22 mouse cellular contexts compared by ENCODE assay signal in the genomic region with DNA sequence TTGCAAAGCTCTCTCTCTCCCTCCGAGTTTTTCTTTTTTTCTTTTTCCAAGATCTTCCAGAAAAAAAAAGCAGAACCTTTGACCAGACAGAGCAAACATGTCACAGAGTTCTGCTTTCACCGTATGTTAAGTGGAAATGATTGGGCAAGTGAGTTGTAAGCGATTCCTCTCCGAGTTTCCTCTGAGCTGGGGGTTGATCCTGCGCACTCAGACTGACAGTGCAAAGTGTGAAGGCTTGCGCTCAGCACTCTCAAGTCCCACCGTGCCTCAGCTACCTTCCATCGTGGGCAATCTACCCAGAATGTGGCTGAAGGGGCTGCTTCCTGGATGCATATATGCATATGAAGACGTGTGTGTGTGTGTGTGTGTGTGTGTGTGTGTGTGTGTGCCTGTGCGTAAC.
DNase-seq lines count a peak whose midpoint lies in the region; ATAC-seq and TF ChIP-seq lines count a peak whose summit lies in the region.
"Had no signal": no experiment of that assay in that cellular context is flagged by ENCODE, and none has a peak within 500 bp of the region (broad histone marks: within the 10 kb centered on the region; RNA-seq: fewer than 3 reads in every experiment).

No protein-coding gene starts in this region.

- no peaks in the 10 kb centered on the region; the same call in 1 of the 2 replicates for H3K4me1 ChIP-seq in liver, embryonic 16.5 days (ENCODE audit: control insufficient read depth, low read depth, low read length)
- no peaks in the 10 kb centered on the region for H3K4me1 ChIP-seq in liver, embryonic 11.5 days (replicated peaks; ENCODE audit: control insufficient read depth, insufficient read depth, low read length)
- H3K4me1 ChIP-seq in bone marrow macrophage, adult 2 months (ENCODE audit: control insufficient read depth, insufficient read depth, low read length): peaks cover 73% of the 10 kb centered on the region
- H3K4me1 ChIP-seq: embryonic facial prominence, embryonic 10.5 days; heart, embryonic 12.5 days; limb, embryonic 10.5 days; megakaryocyte, embryonic 14.5 days; stomach, embryonic 15.5 days had no signal

- no peak overlapping the region for H3K9ac ChIP-seq in liver, embryonic 16.5 days (ENCODE audit: low read depth, low read length)
- no peak overlapping the region for H3K9ac ChIP-seq in liver, embryonic 11.5 days (ENCODE audit: low read depth, low read length)
- H3K9ac ChIP-seq: heart, embryonic 12.5 days; liver, embryonic 14.5 days; stomach, embryonic 15.5 days had no signal

- H3K36me3 ChIP-seq in liver, embryonic 16.5 days (ENCODE audit: control insufficient read depth, insufficient read depth): no peaks in the 10 kb centered on the region
- no peaks in the 10 kb centered on the region for H3K36me3 ChIP-seq in liver, embryonic 11.5 days (ENCODE audit: control insufficient read depth, insufficient read depth, low read length)
- H3K36me3 ChIP-seq: embryonic facial prominence, embryonic 10.5 days; heart, embryonic 12.5 days; limb, embryonic 10.5 days; stomach, embryonic 15.5 days had no signal

- no peak for TF ChIP-seq POLR2A in bone marrow macrophage, adult 2 months (IDR thresholded peaks at IDR 0.05; ENCODE audit: borderline replicate concordance, low read depth, low read length)

- no peaks in the 10 kb centered on the region; the same call in 1 of the 2 replicates for H3K9me3 ChIP-seq in liver, embryonic 16.5 days (replicated peaks; ENCODE audit: control insufficient read depth, low read length)
- no peaks in the 10 kb centered on the region for H3K9me3 ChIP-seq in liver, embryonic 11.5 days (ENCODE audit: control insufficient read depth, low read length)
- H3K9me3 ChIP-seq: embryonic facial prominence, embryonic 10.5 days; limb, embryonic 10.5 days; stomach, embryonic 15.5 days had no signal

- ATAC-seq in liver, embryonic 16.5 days (ENCODE audit: low read depth): peak; percentile 30; the same call in 1 of the 2 replicates
- no peak for ATAC-seq in liver, embryonic 11.5 days (replicated peaks; ENCODE audit: low FRiP score)
- ATAC-seq in granulocyte monocyte progenitor cell, adult 5-6 weeks (replicated peaks; ENCODE audit: poor library complexity, severe bottlenecking): peak; percentile 76
- peak; percentile 69 for ATAC-seq in neutrophil, adult 5-6 weeks (ENCODE audit: extremely low read depth, insufficient number of reproducible peaks, low FRiP score, poor library complexity, severe bottlenecking)
- ATAC-seq: hindbrain, embryonic 16.5 days; intestine, postnatal 0 days; midbrain, embryonic 16.5 days had no signal

- WGBS in liver, embryonic 16.5 days (ENCODE audit: insufficient replicate concordance): 44% methylated on average over 10 of the region's 10 CpGs
- 64% methylated on average over 10 of the region's 10 CpGs for WGBS in liver, embryonic 11.5 days

- TF ChIP-seq CTCF in bone marrow macrophage, adult 2 months (IDR thresholded peaks at IDR 0.05; ENCODE audit: low read depth, low read length): no peak

- no peak overlapping the region for H3K4me3 ChIP-seq in liver, embryonic 16.5 days (ENCODE audit: low read depth, low read length)
- H3K4me3 ChIP-seq in liver, embryonic 11.5 days (ENCODE audit: low read depth, low read length): no peak overlapping the region
- peak overlapping the region; percentile 34 for H3K4me3 ChIP-seq in bone marrow macrophage, adult 2 months (ENCODE audit: insufficient read depth, low read length)
- H3K4me3 ChIP-seq: embryonic facial prominence, embryonic 10.5 days; gastrocnemius, adult 2 months; heart, embryonic 12.5 days; limb, embryonic 10.5 days; megakaryocyte, embryonic 14.5 days; stomach, embryonic 15.5 days had no signal

- DNase-seq in liver, embryonic 11.5 days (ENCODE audit: low spot score): no peak
- no peak for DNase-seq in embryo, embryonic 9.5 days (ENCODE audit: extremely low spot score)
- DNase-seq in left cerebral cortex, adult 9 months (ENCODE audit: low spot score in 2 of 2): no peak
- DNase-seq: adrenal gland, adult 8-10 months; cerebellum, adult 18-20 months; right cerebral cortex, postnatal 25 days; thymus, adult 18-20 months had no signal

- H3K27me3 ChIP-seq in liver, embryonic 16.5 days (ENCODE audit: control insufficient read depth, insufficient read depth, low read depth, low read length): no peaks in the 10 kb centered on the region
- no peaks in the 10 kb centered on the region for H3K27me3 ChIP-seq in liver, embryonic 11.5 days (replicated peaks; ENCODE audit: control insufficient read depth, insufficient read depth, low read length)
- H3K27me3 ChIP-seq: heart, embryonic 12.5 days; megakaryocyte, embryonic 14.5 days; stomach, embryonic 15.5 days had no signal

- no peak overlapping the region for H3K27ac ChIP-seq in liver, embryonic 16.5 days (ENCODE audit: low read length)
- H3K27ac ChIP-seq in liver, embryonic 11.5 days (ENCODE audit: low read depth, low read length): no peak overlapping the region
- peak overlapping the region; percentile 93 for H3K27ac ChIP-seq in bone marrow macrophage, adult 2 months (ENCODE audit: insufficient read depth, low read depth, low read length)
- H3K27ac ChIP-seq: embryonic facial prominence, embryonic 10.5 days; gastrocnemius, adult 2 months; kidney, postnatal 0 days; limb, embryonic 10.5 days; liver, embryonic 14.5 days; stomach, embryonic 15.5 days had no signal

- H3K4me2 ChIP-seq in liver, embryonic 16.5 days (ENCODE audit: low read depth, low read length): no peak overlapping the region
- H3K4me2 ChIP-seq in liver, embryonic 11.5 days: no peak overlapping the region
- H3K4me2 ChIP-seq: heart, embryonic 12.5 days; stomach, embryonic 15.5 days had no signal
